Mouse (Mus musculus) MEL (cell line): Measurements from ENCODE around the gene Arap1. TPM values are rescaled to one million over a fixed set of nuclear protein-coding genes. Genes with fewer than 3 reads are reported as not detected.

Source experiments
- DNase-seq: peaks from one replicate; pipeline ENCODE4 v3.0.0; 2011; ENCODE audit warnings: low read depth, low spot score
- H3K27ac ChIP-seq: 2 replicates; pipeline ENCODE4 v1.5.1; 2012; ENCODE audit warnings: low read depth, mild to moderate bottlenecking, control low read depth, low read length, moderate library complexity; ENCODE audit not compliant: control insufficient read depth
- H3K27me3 ChIP-seq, 2 experiments: fragments of 150-350 bp in 1 of 2; sonication (generic) in 1 of 2; 2 replicates each; pipeline ENCODE4 v1.6.1; 2012; ENCODE audit warnings: low read length in 2 of 2, mild to moderate bottlenecking in 2 of 2, improper control_type of control experiment in 1 of 2, moderate library complexity in 1 of 2; ENCODE audit not compliant: insufficient read depth in 2 of 2, control insufficient read depth in 1 of 2
- H3K36me3 ChIP-seq, 2 experiments: 2 replicates each; pipeline ENCODE4 v1.6.1; 2012 to 2014; ENCODE audit warnings: low read length in 2 of 2, improper control_type of control experiment in 1 of 2, inconsistent platforms in 1 of 2, mild to moderate bottlenecking in 1 of 2; ENCODE audit not compliant: insufficient read depth in 2 of 2, control insufficient read depth in 1 of 2
- H3K4me1 ChIP-seq, 2 experiments: fragments of 150-350 bp in 1 of 2; sonication (generic) in 1 of 2; 2 replicates each; pipeline ENCODE4 v1.6.1; 2012; ENCODE audit warnings: low read length in 2 of 2, improper control_type of control experiment in 1 of 2, mild to moderate bottlenecking in 1 of 2; ENCODE audit not compliant: insufficient read depth in 2 of 2, control insufficient read depth in 1 of 2
- H3K4me3 ChIP-seq, 2 experiments: fragments of 150-350 bp in 1 of 2; sonication (generic) in 1 of 2; 2 replicates each; pipeline ENCODE4 v1.5.1; 2012; ENCODE audit warnings: low read depth in 2 of 2, low read length in 2 of 2, mild to moderate bottlenecking in 2 of 2, moderate library complexity in 2 of 2, control low read depth in 1 of 2, improper control_type of control experiment in 1 of 2; ENCODE audit not compliant: control insufficient read depth in 1 of 2, insufficient read depth in 1 of 2
- H3K79me2 ChIP-seq: 2 replicates; pipeline ENCODE4 v1.6.1; 2012; ENCODE audit warnings: mild to moderate bottlenecking, low read length, moderate library complexity; ENCODE audit not compliant: control insufficient read depth, poor library complexity, insufficient read depth
- H3K9ac ChIP-seq: 2 replicates; pipeline ENCODE4 v1.6.1; 2012; ENCODE audit warnings: low read depth, mild to moderate bottlenecking, control low read depth, low read length, moderate library complexity; ENCODE audit not compliant: control insufficient read depth, poor library complexity, severe bottlenecking
- H3K9me3 ChIP-seq: fragments of 150-350 bp; sonication (generic); replicated peaks from 2 replicates; pipeline ENCODE4 v1.6.1; 2012; ENCODE audit warnings: mild to moderate bottlenecking, low read length, improper control_type of control experiment, moderate library complexity; ENCODE audit not compliant: insufficient read depth
- CHD2 ChIP-seq: IDR thresholded peaks from 2 replicates; pipeline ENCODE4 v1.6.1; 2011; ENCODE audit warnings: low read length, improper control_type of control experiment
- ELF1 ChIP-seq: IDR thresholded peaks from 2 replicates; pipeline ENCODE4 v1.6.1; 2014; ENCODE audit warnings: low read depth, mild to moderate bottlenecking, inconsistent platforms, low read length, improper control_type of control experiment, moderate library complexity
- EP300 ChIP-seq, 2 experiments: IDR thresholded peaks; 2 replicates each; pipeline ENCODE4 v1.6.1; 2011; ENCODE audit warnings: improper control_type of control experiment in 2 of 2, low read length in 2 of 2, low read depth in 1 of 2, mild to moderate bottlenecking in 1 of 2
- ETS1 ChIP-seq: IDR thresholded peaks from 2 replicates; pipeline ENCODE4 v1.6.1; 2012; ENCODE audit warnings: low read depth, mild to moderate bottlenecking, inconsistent platforms, low read length, improper control_type of control experiment, moderate library complexity
- HCFC1 ChIP-seq: IDR thresholded peaks from 2 replicates; pipeline ENCODE4 v1.6.1; 2012; ENCODE audit warnings: low read depth, mild to moderate bottlenecking, inconsistent platforms, low read length, improper control_type of control experiment, moderate library complexity
- MAFK ChIP-seq: IDR thresholded peaks from 2 replicates; pipeline ENCODE4 v1.6.1; 2011; ENCODE audit warnings: low read depth, mild to moderate bottlenecking, low read length, improper control_type of control experiment, borderline replicate concordance
- MAX ChIP-seq: IDR thresholded peaks from 2 replicates; pipeline ENCODE4 v1.6.1; 2011; ENCODE audit warnings: low read length, improper control_type of control experiment
- MAZ ChIP-seq: IDR thresholded peaks from 2 replicates; pipeline ENCODE4 v1.6.1; 2012; ENCODE audit warnings: low read depth, mild to moderate bottlenecking, inconsistent platforms, low read length, improper control_type of control experiment
- MEF2A ChIP-seq: IDR thresholded peaks from 2 replicates; pipeline ENCODE4 v1.6.1; 2014; ENCODE audit warnings: low read depth, mild to moderate bottlenecking, inconsistent platforms, low read length, improper control_type of control experiment; ENCODE audit not compliant: poor library complexity, insufficient replicate concordance, severe bottlenecking; ENCODE audit errors: extremely low read depth
- NELFE ChIP-seq: IDR thresholded peaks from 2 replicates; pipeline ENCODE4 v1.6.1; 2011; ENCODE audit warnings: low read depth, low read length, improper control_type of control experiment
- POLR2AphosphoS5 ChIP-seq: IDR thresholded peaks from 2 replicates; pipeline ENCODE4 v1.6.1; 2012; ENCODE audit warnings: low read depth, borderline replicate concordance, mild to moderate bottlenecking, inconsistent platforms, low read length, moderate library complexity, mixed read lengths
- TBP ChIP-seq: IDR thresholded peaks from 2 replicates; pipeline ENCODE4 v1.8.0; 2011; ENCODE audit warnings: low read depth, low read length, improper control_type of control experiment
- TCF12 ChIP-seq: IDR thresholded peaks from 2 replicates; pipeline ENCODE4 v1.6.1; 2014; ENCODE audit warnings: low read depth, mild to moderate bottlenecking, inconsistent platforms, low read length, improper control_type of control experiment, moderate library complexity
- USF1 ChIP-seq: IDR thresholded peaks from 2 replicates; pipeline ENCODE4 v1.6.1; 2014; ENCODE audit warnings: low read depth, mild to moderate bottlenecking, inconsistent platforms, low read length, improper control_type of control experiment, moderate library complexity
- USF2 ChIP-seq, 2 experiments: IDR thresholded peaks; 2 replicates each; pipeline ENCODE4 v1.6.1; 2011 to 2012; ENCODE audit warnings: improper control_type of control experiment in 2 of 2, low read length in 2 of 2, borderline replicate concordance in 1 of 2, inconsistent platforms in 1 of 2, low read depth in 1 of 2, mild to moderate bottlenecking in 1 of 2; ENCODE audit not compliant: insufficient read depth in 1 of 2
- ZKSCAN1 ChIP-seq: IDR thresholded peaks from 2 replicates; pipeline ENCODE4 v1.6.1; 2012; ENCODE audit warnings: low read depth, mild to moderate bottlenecking, inconsistent platforms, low read length, improper control_type of control experiment, moderate library complexity
- ZNF384 ChIP-seq: IDR thresholded peaks from 2 replicates; pipeline ENCODE4 v1.6.1; 2012; ENCODE audit warnings: low read depth, mild to moderate bottlenecking, inconsistent platforms, low read length, improper control_type of control experiment
- polyA plus RNA-seq, 2 experiments: library from polyadenylated mRNA; stranded (reverse) in 1 of 2; unstranded in 1 of 2; fragments of >175 nt in 1 of 2; fragments of >200 nt in 1 of 2; gene quantifications; 2 replicates each; pipeline versions ENCODE4 v1.2.1 to v1.2.4; 2012; ENCODE audit warnings: low replicate concordance in 2 of 2, low read depth in 1 of 2; ENCODE audit not compliant: insufficient read length in 2 of 2, insufficient read depth in 1 of 2, missing spikeins in 1 of 2
- total RNA-seq: library from RNA; depleted of rRNA; stranded (reverse); fragments of 300-350 nt; gene quantifications from 2 replicates; pipeline ENCODE4 v1.2.3, GENCODE M21; 2012

The Arap1 gene
- total and polyA plus RNA-seq, 3 experiments: 13.6 to 27.1 TPM; not detected in 1

DNA sequence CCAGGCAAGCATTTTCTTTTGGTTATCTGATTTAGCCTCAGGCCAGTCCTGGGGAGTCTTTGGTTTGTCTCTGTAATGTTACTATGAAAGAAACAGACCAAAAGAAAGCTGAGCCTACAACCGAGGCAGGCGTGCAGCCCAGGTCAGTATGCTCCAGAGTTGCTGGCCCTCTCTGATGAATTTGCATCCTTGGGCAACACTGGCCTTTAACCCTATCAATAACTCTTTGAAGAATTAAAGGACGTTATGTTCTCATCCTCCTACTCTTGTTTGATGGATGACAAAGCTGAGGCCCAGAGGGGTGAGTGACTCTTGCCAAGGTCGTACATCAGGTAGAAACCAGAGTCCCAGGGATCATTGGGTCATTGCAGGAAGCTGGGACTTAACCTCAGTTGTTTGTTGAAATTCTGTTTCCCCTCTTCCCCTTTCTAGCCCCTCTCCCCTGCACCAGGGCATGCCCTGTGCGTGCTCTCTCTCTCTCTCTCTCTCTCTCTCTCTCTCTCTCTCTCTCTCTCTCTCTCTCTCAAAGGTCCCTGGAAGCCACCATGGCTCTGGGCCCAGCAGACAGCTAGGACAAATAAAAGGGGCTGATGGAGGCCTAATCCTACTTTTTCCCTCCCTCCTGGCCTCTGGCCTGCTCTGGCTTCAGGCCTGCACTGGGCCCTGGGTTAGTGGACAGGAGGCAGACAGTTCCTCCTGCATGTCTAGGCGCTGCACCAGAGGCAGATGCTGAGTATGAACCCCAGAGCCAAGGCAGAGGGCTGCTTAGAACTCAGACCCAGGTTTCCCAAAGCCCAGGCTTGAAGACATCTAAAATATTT lies 23.5 kb upstream of the Arap1 start:
- Histone ChIP-seq H3K27me3 (no peaks in the 10 kb centered on the region), H3K9me3 (no peaks in the 10 kb centered on the region), H3K9ac (no peak overlapping the region), H3K27ac (no peak overlapping the region), H3K36me3 (no peaks in the 10 kb centered on the region; a peak in 1 of 4 replicates), H3K4me1 (peaks cover 2 to 17% of the 10 kb centered on the region in 2 experiments), H3K4me3 (no peak overlapping the region), H3K79me2 (no peaks in the 10 kb centered on the region; the same call in 1 of the 2 replicates)
- no peak for DNase-seq
- TF ChIP-seq ELF1 (no peak), MAFK (no peak), POLR2AphosphoS5 (no peak), MAZ (no peak), ETS1 (no peak), ZKSCAN1 (no peak), EP300 (IDR thresholded peaks at IDR 0.05; ENCODE audit: low read depth in 1 of 2, low read length in 2 of 2) (no peak)

DNA sequence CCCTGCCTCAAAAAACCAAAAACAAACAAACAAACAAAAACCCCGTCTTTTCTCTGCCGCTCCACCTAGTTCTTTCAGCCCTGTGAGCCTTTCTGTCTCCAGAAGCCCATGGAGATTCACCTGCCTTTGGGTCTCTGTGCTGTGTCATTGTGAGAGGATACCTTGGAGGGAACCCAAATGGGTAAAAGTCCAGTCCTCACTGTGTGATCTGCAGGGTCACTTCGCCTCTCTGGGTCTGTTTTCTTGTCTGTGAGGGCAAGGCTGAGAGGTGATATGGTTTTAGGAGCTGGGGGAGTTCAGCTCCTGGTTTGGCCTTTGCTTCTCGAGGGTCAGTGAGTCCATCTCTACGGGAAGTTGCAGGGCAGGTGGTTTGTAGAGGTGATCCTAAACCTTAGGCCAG lies 21.9 kb upstream of the Arap1 start:
- no peaks in the 10 kb centered on the region; the same call in 1 of the 2 replicates for H3K79me2 ChIP-seq
- no peak overlapping the region for H3K4me3 ChIP-seq
- TF ChIP-seq ZKSCAN1 (no peak), TBP (no peak), HCFC1 (no peak), USF1 (no peak), MAX (no peak), ELF1 (no peak), NELFE (no peak)
- TF ChIP-seq, all 39 proteins: peak for 0
- no peak for DNase-seq
- Histone ChIP-seq H3K9me3 (no peaks in the 10 kb centered on the region), H3K36me3 (no peaks in the 10 kb centered on the region; a peak in 1 of 4 replicates), H3K9ac (no peak overlapping the region), H3K27me3 (no peaks in the 10 kb centered on the region), H3K4me1 (peaks cover 2 to 17% of the 10 kb centered on the region in 2 experiments), H3K27ac (no peak overlapping the region)

DNA sequence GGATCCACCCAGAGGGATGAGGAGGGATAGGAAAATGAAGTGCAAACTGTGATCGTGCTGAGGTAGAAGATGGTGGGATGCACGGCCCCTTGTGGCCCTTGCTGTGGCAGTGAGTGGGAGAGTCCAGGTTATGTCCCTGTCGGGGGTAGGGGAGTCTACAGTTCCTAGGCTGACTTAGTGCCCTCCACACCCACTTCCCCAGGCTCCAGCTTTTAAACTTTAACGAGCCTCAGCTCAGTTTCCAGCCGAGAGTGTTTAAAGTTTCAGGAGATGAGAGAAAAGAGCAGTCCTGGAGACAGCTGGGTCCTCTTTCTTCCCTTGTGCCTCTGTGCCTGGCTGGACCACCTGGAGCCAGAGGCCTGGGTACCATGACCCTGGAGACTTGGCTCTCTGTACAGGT lies 20.6 kb upstream of the Arap1 start:
- no peak overlapping the region for H3K9ac ChIP-seq
- H3K9me3 ChIP-seq: no peaks in the 10 kb centered on the region
- H3K4me3 ChIP-seq: no peak overlapping the region
- no peak for TF ChIP-seq POLR2AphosphoS5
- TF ChIP-seq USF1: no peak
- no peak for TF ChIP-seq ZNF384
- no peak for TF ChIP-seq ETS1
- TF ChIP-seq TCF12: no peak
- TF ChIP-seq CHD2: no peak
- no peak for TF ChIP-seq USF2 (IDR thresholded peaks at IDR 0.05; ENCODE audit: borderline replicate concordance in 1 of 2, insufficient read depth in 1 of 2, low read depth in 1 of 2, low read length in 2 of 2)
- TF ChIP-seq MEF2A: no peak
- no peaks in the 10 kb centered on the region for H3K79me2 ChIP-seq
- no peak for DNase-seq
- H3K4me1 ChIP-seq: peaks cover 2 to 10% of the 10 kb centered on the region in 2 experiments
- H3K36me3 ChIP-seq: no peaks in the 10 kb centered on the region; a peak in 1 of 4 replicates
- no peaks in the 10 kb centered on the region for H3K27me3 ChIP-seq
- no peak overlapping the region for H3K27ac ChIP-seq
